In the genomic region with DNA sequence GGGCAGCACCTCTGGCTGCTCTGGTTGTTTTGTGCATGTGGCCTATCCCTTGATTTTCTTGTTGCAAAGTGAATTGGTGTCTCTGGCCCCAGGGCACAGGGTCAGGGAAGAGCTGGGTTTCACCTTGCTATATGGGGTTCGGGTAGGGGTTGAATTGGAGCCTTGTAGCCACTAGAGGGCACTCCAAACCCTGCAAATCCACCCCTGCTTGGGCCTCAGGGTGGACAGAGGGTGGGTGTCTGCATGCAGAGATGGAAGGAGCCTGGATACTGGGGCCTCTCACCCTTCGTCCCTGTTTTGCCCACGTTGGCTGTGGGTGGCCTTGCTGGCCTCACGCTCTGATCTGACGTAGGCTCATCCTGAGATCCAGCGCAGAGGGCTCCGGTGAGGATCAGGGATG, we compare ENCODE assay signal across 8 mouse cellular contexts. TPM values are rescaled to one million over a fixed set of nuclear protein-coding genes. Genes with fewer than 3 reads are reported as not detected.
DNase-seq lines count a peak whose midpoint lies in the region; ATAC-seq lines count a peak whose summit lies in the region.

No protein-coding gene starts in this region.

- no peak overlapping the region for H3K27ac ChIP-seq in intestine, embryonic 16.5 days (ENCODE audit: low read length)
- H3K27ac ChIP-seq in limb, embryonic 12.5 days, result no peak overlapping the region; the same call in 1 of the 2 replicates
- H3K27ac ChIP-seq in midbrain, embryonic 14.5 days (replicated peaks; ENCODE audit: low read depth, low read length), result no peak overlapping the region

- peak; percentile 57 for DNase-seq in ovary, postnatal 14 days (ENCODE audit: low spot score)
- DNase-seq in ovary, adult 18-20 months (ENCODE audit: low spot score), result no peak
- DNase-seq in cerebellum, postnatal 10 days, result peak; percentile 85 to 88
- peak; percentile 51 to 52 for DNase-seq in frontal cortex, postnatal 36 days (ENCODE audit: low spot score in 2 of 2)
- DNase-seq in midbrain, embryonic 14.5 days, result peak; percentile 90
- DNase-seq in splenic B cell, adult 2 months (ENCODE audit: low read depth, low spot score), result peak; percentile 73

- H3K4me3 ChIP-seq in intestine, embryonic 16.5 days (ENCODE audit: low read length), result no peak overlapping the region
- no peak overlapping the region for H3K4me3 ChIP-seq in limb, embryonic 12.5 days (replicated peaks)
- H3K4me3 ChIP-seq in midbrain, embryonic 14.5 days (replicated peaks; ENCODE audit: low read depth, low read length), result no peak overlapping the region

- H3K27me3 ChIP-seq in intestine, embryonic 16.5 days (replicated peaks; ENCODE audit: control insufficient read depth, insufficient read depth, low read length), result no peaks in the 10 kb centered on the region
- H3K27me3 ChIP-seq in limb, embryonic 12.5 days, result no peaks in the 10 kb centered on the region
- H3K27me3 ChIP-seq in midbrain, embryonic 14.5 days (ENCODE audit: control insufficient read depth, insufficient read depth, low read length), result no peaks in the 10 kb centered on the region
- no peaks in the 10 kb centered on the region for H3K27me3 ChIP-seq in splenic B cell, adult 2 months (ENCODE audit: control insufficient read depth, insufficient read depth, low read length, poor library complexity, severe bottlenecking)

- H3K4me2 ChIP-seq in intestine, embryonic 16.5 days (ENCODE audit: low read depth, low read length), result no peak overlapping the region
- H3K4me2 ChIP-seq in limb, embryonic 12.5 days, result no peak overlapping the region
- H3K4me2 ChIP-seq in midbrain, embryonic 14.5 days (ENCODE audit: low read length), result no peak overlapping the region

- 30% methylated on average over 7 of the region's 7 CpGs for WGBS in intestine, embryonic 16.5 days
- 32% methylated on average over 7 of the region's 7 CpGs for WGBS in limb, embryonic 12.5 days
- 25% methylated on average over 7 of the region's 7 CpGs for WGBS in midbrain, embryonic 14.5 days

- no peaks in the 10 kb centered on the region for H3K36me3 ChIP-seq in intestine, embryonic 16.5 days (ENCODE audit: control insufficient read depth, insufficient read depth, low read length)
- no peaks in the 10 kb centered on the region for H3K36me3 ChIP-seq in limb, embryonic 12.5 days
- H3K36me3 ChIP-seq in midbrain, embryonic 14.5 days (ENCODE audit: control insufficient read depth, insufficient read depth, low read length), result no peaks in the 10 kb centered on the region
- H3K36me3 ChIP-seq in splenic B cell, adult 2 months (ENCODE audit: control insufficient read depth, insufficient read depth, low read length, poor library complexity, severe bottlenecking), result no peaks in the 10 kb centered on the region

- no peaks in the 10 kb centered on the region for H3K9me3 ChIP-seq in intestine, embryonic 16.5 days (ENCODE audit: control insufficient read depth, low read length)
- H3K9me3 ChIP-seq in limb, embryonic 12.5 days, result no peaks in the 10 kb centered on the region
- no peaks in the 10 kb centered on the region for H3K9me3 ChIP-seq in midbrain, embryonic 14.5 days (ENCODE audit: control insufficient read depth, low read length)

- peak overlapping the region; percentile 18; the same call in 1 of the 2 replicates for H3K9ac ChIP-seq in intestine, embryonic 16.5 days (ENCODE audit: low read depth, low read length)
- H3K9ac ChIP-seq in limb, embryonic 12.5 days (replicated peaks), result no peak overlapping the region
- H3K9ac ChIP-seq in midbrain, embryonic 14.5 days (replicated peaks; ENCODE audit: low read length), result no peak overlapping the region; the same call in 1 of the 2 replicates

- peak; percentile 67 for ATAC-seq in intestine, embryonic 16.5 days
- peak; percentile 64; the same call in 1 of the 2 replicates for ATAC-seq in limb, embryonic 12.5 days (ENCODE audit: insufficient number of reproducible peaks, insufficient read depth, low FRiP score, low TSS enrichment, low read depth)
- ATAC-seq in midbrain, embryonic 14.5 days (ENCODE audit: low FRiP score, low TSS enrichment), result peak; percentile 53; the same call in 1 of the 2 replicates

- H3K4me1 ChIP-seq in intestine, embryonic 16.5 days (ENCODE audit: control insufficient read depth, insufficient read depth, low read length), result peaks cover 6% of the 10 kb centered on the region
- H3K4me1 ChIP-seq in limb, embryonic 12.5 days (replicated peaks), result peaks cover 19% of the 10 kb centered on the region
- H3K4me1 ChIP-seq in midbrain, embryonic 14.5 days (ENCODE audit: control insufficient read depth, insufficient read depth, low read length), result no peaks in the 10 kb centered on the region

RNA-seq across cellular contexts. Expression of gene Rpn1, which starts 28.9 kb away (rescaled TPM):
- polyA plus RNA-seq in intestine, embryonic 16.5 days (2015; fragmentation: Nextera tagmentation; extraction: Ambion mirVana), result 453 and 462 TPM in 2 replicates
- polyA plus RNA-seq in limb, embryonic 12.5 days (2016; fragmentation: Nextera tagmentation; extraction: Ambion mirVana), result 333 and 337 TPM in 2 replicates
- 251 and 290 TPM in 2 replicates for polyA plus RNA-seq in midbrain, embryonic 14.5 days (2014; fragmentation: Nextera tagmentation; extraction: Ambion mirVana)
